Mouse (Mus musculus): ENCODE measurements around the gene Rasa4. TPM values are rescaled to one million over a fixed set of nuclear protein-coding genes. Genes with fewer than 3 reads are reported as not detected.
"Not testable (repeated sequence)": the region's sequence is repeated elsewhere in the genome, so short reads cannot be mapped to it uniquely, and the experiment has no call there.

Gene Rasa4
- 23.9 and 24.6 TPM in 2 replicates for polyA plus RNA-seq (2012; rRNA removed)

DNA sequence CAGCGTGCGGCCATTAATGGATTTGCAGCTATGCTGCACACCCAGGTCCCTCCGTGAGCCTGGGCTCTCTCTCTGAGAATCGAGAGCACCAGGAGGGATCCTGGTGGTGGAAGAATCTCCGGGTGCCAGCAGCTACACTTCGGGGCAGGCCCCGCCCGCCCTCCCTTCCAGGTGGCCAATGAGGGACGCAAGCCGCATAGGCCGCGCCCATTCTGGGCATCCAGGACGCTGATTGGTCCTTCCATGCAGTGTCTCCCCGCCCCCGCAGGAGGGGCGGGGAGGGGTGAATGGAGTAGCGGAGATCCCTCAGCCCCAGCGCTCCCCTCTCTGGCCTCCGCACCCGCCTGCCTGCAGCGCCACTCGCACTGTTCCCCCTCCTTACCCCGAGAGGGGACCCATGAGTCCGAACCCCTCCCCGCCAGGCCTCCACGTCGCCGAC lies at the start of gene Rasa4:
Gene Rasa4 (plus strand): TSS at position 248 of the 439 bp plus-strand sequence.
- peak; percentile 89 to 95 for DNase-seq (ENCODE audit: extremely low spot score in 1 of 2, low spot score in 1 of 2)

DNA sequence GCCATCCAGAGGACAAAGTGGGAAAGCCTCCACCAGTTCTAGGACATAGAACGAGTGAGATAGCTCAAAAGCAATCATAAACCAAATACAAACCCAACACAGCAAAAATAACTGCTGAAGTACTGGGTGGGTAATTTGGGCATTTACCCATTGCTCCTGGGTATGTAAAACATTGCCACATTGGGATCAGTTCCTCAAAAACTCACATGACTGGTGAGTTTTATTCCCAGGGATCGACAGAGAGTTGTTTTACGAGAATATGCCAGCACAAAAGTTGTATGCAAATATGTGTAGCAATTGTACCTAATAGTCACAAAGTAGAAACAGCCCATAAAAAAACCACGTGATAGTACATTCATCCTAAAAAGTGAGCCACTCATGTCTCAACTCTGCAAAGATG lies 48.8 kb upstream of the Rasa4 start:
- no peak for DNase-seq (ENCODE audit: extremely low spot score in 1 of 2, low spot score in 1 of 2)

DNA sequence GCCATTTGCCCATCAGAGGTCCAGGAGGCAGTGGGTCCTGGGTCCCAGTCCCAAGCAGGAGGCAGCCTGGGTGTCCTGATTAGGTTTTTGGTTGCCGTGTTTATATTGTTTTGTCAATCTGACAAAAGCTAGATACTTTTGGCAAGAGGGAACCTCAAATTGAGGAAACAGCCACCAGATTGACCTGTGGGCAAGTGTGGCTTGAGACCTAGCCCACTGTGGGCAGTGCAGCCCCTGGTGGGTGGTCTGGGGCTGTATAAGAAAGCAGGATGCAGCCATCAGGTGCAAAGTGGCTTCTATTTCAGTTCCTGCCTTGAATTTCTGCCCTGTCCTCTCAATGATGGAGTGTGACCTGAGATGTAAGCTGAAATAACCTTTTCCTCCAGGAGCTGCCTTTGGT lies 48.4 kb upstream of the Rasa4 start:
- DNase-seq (ENCODE audit: extremely low spot score in 1 of 2, low spot score in 1 of 2): no peak

DNA sequence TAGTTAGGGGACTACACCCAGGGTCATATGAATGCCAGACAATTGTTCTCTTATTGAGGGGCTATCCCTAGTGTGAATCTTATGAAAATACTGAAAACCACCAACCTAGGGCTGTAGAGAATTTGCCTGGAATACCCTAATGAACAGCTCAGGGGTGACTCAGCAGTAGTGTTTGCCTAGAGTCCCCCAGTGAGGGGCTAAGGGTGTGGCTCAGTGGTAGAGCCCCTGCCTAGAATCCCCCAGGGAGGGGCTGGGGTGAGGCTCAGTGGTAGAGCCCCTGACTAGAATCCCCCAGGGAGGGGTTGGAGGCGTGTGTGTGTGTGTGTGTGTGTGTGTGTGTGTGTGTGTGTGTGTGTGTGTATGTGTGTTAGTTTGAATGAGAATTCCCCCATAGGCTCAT lies 47.0 kb upstream of the Rasa4 start:
- no peak for DNase-seq (ENCODE audit: extremely low spot score in 1 of 2, low spot score in 1 of 2)

DNA sequence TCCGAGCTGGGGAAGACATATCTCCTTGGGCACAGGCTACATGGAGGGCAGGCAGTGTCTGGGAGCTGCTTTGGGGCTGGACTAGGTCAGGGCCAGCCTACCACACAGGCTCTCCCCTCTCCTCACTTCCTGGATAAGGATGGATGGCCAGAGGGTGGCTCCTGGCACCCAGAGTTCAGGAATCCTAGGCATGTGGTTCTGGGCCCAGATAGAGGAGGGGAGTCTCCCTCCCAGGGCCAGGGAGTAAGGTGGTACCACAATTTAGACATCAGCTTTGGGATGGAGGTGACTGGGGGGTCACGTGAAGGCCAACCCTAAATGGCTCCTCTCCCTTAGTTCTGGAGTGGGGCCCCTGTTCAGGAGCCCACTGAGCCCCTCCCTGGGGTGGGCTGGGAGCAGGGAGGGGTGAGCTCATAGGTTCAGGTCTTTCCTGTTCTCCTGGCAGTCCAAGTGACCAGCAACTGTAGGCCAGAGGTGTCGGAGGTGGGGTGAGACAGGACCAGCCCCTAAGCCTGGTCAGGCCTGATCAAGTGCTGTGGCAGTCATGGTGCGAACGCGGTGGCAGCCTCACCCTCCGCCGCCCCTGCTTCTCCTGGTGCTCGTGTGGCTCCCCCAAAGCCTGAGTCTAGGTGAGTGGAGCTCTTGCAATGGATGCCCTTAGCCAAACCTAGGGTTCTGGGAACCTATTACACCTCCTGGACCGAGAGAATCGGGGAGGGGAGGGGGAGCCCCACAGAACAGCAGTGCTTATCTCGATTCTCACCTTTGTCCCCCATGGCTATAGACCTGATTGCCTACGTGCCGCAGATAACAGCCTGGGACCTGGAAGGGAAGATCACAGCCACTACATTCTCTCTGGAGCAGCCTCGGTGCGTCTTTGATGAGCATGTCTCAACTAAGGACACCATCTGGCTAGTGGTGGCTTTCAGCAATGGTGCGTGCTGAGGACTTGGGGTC lies 45.2 kb upstream of the Rasa4 start, which contains the start of gene Upk3b:
Gene Upk3b (plus strand): TSS at position 239 of the 957 bp plus-strand sequence.
- DNase-seq (ENCODE audit: extremely low spot score in 1 of 2, low spot score in 1 of 2): no peak

DNA sequence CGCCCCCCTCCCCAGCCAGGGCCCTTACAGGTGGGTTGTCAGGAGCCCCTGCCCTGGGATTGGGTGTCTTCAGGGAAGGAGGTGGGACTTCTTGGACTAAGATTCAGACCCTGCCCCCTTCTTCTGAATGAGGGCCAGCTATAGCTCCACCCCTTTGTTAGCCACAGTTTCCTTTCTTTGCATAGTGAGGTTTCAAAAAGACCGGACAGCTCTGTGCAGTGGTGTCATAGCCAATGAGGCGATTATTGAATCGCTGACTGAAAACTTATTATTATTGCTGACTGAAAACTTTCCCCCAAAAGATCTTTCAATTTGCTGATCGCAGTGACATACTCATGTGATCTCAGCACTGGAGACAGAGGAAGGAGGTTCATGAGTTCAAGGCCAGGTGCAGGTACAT lies 43.5 kb upstream of the Rasa4 start:
- DNase-seq (ENCODE audit: extremely low spot score in 1 of 2, low spot score in 1 of 2): no peak

DNA sequence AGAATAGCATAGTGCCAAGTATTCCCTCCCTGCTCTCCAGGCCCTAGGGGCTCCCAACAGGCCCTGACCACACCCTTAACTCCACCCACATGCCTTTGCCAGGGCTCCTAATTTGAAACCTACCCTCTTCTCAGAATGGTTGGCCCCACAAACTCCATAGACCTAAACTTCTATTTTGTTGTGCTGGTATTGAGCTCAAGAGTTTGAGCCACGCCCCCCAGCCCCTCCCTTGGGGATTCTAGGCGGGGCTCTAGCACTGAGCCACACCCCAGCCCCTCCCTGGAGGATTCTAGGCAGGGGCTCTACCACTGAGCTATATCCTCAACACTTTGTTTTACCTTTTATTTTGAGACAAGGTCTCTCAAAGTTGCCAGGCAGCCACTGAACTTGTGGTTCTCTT lies 42.5 kb upstream of the Rasa4 start:
- no peak for DNase-seq (ENCODE audit: extremely low spot score in 1 of 2, low spot score in 1 of 2)

DNA sequence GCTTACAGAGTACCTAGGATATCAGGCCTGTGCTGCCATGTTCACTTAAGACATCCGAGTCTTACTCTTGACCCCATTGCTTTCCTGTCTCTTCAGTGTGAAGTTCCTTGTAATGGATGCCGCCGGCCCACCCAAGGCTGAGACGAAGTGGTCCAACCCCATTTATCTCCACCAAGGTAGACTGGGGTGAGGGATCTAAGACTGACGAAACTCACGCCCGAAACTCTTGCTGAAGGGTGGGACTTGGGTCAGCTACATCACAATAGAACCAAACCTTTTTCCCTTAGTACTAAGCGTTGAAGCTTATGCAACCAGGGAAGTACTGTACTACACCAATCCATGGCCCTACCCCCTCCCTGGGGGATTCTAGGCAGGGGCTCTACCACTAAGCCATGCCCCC lies 42.0 kb upstream of the Rasa4 start:
- no peak for DNase-seq (ENCODE audit: extremely low spot score in 1 of 2, low spot score in 1 of 2)

DNA sequence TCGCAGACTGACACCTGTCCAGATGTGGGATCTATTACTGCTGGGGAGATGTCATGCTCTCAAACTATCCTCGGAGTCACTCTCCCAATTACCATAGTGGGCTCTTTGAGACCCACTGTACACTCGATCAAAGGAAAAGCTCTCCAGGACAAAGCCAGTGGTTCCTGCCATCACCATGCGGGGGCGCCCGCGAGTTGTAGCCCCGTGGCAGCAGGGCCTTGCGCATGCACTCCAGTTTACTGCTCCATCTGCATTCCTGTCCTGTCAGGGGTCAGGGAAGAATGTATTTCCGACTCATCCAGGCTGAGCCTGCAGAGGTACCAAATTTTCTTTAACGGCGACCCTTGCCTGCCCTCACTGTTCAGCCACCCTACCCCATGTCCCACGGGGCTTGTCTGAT lies 38.9 kb upstream of the Rasa4 start:
- DNase-seq (ENCODE audit: extremely low spot score in 1 of 2, low spot score in 1 of 2): no peak

DNA sequence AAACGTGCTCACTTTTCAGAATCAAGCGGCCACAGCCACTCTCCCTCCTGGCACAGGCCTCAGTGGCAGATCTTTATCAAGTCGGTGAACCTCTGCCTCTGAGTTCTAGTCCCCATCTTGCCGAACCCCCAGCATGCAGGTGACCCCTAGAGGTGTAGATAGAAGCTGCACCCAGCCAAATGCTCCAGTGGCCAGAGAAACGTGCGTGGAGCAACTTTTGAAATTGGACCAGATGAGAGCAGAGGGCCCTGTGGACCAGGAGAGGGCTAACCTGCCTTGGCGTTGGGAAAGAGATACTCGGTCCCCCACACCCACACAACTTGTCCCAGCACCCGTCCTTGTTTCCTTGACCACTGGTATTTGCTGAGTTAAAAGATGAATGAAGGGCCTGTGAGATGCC lies 38.3 kb upstream of the Rasa4 start:
- DNase-seq (ENCODE audit: extremely low spot score in 1 of 2, low spot score in 1 of 2): no peak

DNA sequence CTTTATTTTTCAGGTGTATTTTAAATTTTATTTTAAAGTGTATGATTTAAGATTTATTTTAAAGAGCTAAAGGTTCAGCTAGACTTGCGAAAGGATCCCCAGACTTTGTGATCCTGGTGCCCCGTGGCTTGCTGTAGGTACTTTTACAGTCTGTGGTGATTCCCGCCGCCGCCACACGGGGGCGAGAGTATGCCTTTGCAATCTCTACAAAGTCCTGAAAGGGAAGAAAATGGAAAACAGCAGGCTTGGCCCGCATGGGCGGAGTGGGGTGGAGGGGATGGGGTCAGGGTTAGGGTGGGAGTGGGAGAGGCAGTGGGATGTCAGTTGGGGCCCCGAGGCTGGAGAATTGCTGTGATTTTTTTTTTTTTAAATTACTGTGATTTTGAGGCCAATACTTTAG lies 37.7 kb upstream of the Rasa4 start:
- peak in 1 of 2 experiments; percentile 92 for DNase-seq (ENCODE audit: extremely low spot score in 1 of 2, low spot score in 1 of 2)

DNA sequence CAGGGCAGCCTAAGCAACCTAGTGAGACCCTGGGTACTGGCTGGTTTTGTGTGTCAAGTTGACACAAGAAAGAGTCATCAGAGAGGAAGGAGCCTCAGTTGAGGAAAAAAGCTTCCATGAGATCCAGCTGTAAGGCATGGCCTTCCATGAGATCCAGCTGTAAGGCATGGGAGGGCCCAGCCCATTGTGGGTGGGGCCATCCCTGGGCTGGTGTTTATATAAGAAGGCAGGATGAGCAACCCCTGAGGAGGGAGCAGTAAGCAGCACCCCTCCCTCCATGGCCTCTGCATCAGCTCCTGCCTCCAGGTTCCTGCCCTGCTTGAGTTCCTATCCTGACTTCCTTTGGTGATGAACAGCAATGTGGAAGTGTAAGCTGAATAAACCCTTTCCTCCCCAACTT lies 35.2 kb upstream of the Rasa4 start:
- not testable (repeated sequence) for DNase-seq (ENCODE audit: extremely low spot score in 1 of 2, low spot score in 1 of 2)

DNA sequence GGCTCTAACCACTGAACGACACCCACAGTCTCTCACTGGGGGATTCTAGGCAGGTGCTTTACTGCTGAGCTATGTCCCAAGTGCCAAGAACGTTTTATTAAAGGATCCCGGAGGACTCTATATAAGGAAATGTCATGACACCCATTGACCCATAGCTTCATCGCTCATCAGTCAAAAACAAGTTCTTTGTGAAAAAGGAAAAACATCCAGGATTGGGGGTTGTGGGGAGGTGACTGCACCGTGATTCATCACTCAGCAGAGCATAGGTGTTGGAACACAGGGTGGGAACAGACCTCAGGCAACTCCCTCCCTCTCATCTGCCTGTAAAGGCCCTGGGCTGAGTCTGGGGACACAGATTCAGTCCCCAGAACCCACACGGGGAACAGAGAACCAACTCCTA lies 33.8 kb upstream of the Rasa4 start:
- DNase-seq (ENCODE audit: extremely low spot score in 1 of 2, low spot score in 1 of 2): no peak

DNA sequence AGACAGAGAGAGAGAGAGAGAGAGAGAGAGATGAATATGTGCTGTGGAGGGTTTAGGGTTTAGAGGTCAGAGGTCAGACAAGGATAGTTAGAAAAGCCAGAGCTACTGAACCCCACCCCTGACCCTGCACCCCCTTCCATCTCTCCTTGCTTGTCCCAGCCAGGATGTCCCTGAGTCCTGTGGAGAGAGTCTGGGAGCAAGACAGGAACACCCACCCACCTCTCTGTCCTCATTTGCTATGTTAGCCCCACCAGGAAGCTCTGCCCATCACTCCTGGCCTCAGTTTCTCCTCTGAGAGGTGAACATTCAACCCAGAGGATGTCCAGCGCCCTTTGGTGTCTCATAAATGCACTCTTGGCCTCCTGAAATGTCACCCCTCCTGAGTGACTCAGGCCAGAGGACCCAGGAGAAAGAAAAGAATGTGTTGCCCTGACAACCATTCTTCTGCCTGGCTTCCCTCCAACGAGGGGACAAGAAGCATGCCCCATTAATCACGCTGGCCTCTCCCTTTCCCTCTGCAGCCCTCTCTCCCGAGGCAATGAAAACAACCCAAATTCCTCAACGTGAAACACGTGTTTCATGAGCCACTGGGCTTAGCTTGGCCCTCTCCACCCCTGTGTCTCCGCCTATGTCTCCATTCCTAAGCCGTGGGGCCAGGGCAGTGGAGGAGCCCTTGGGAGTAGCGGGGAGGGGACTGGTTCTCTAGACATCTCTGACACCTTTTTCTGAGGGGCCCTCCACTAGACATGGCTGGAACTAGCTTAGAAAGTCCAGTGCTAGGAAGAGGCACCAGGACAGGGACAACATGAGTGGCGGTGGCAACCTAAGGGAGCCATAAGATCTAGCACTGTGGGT lies 32.3 kb upstream of the Rasa4 start:
- peak; percentile 14 to 30 for DNase-seq (ENCODE audit: extremely low spot score in 1 of 2, low spot score in 1 of 2)

DNA sequence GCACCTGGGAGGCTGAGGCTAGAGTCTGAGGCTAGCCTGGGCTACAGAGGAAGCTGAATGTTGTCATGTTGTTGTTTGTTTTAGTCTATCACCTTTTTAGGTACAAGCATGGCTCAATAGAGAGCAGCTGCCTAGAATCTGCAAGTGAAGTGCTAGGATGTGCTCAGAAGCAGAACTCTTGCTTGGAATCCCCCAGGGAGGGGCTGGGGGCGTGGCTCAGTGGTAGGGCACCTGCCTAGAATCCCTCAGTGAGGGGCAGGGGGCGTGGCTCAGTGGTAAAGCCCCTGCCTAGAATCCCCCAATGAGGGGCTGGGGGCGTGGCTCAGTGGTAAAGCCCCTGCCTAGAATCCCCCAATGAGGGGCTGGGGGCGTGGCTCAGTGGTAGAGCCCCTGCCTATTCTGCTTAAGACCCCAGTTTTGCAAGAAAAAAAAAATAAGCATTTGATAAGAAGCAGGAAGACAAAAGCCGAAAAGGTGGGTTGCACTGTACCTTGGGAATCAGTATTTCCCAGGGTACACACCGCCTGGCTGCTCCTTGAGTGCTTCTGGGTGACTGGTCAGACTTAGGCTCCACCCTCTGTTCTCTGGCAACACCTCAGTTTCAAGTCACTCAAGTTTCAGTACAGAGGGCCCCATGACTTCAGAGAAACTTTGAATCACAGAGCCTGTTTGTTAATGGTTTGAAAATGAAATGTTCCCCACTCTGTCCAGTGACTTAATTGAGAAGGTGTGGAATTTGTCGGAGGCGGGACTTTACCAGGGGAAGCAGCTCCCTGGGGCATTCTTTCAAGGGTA lies 30.7 kb upstream of the Rasa4 start:
- no peak for DNase-seq (ENCODE audit: extremely low spot score in 1 of 2, low spot score in 1 of 2)

DNA sequence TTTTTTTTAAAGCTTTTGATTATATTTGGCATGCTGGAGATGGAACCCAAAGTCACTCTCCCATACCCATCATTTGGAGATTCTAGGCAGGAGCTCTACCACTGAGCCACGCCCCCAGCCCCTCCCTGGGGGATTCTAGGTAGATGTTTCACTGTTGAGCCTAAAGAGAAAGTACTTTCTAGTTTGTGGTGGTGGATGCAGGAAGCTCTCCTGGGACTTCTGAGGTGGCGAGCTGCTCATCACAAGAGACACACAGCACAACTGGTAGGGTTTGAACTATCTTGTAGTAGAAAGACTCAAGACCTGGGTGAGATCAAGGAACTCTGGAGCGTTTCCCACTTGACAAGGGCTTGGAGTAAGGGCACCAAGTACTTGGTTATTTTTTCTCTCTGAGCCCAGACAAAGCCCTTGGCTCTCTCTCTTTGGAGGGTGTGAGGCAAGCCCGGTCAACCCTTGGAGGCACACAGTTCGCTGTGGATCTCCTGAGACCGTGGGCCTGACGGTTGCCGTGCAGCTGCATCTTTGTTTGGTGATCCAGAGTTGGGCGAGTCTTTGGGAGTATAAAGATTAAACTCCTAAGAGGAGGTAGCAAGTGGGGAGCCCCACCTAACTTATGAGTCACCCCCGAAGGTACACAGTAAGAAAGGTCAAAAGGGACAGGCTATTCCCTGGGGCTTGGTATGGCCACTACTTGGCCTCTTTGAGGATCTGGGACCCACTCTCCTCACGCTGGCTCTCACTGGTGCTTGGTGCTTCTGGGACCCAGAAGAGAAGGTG lies 29.2 kb upstream of the Rasa4 start, which contains the start of gene Upk3bl:
Gene Upk3bl (plus strand): TSS at position 192 of the 777 bp plus-strand sequence.
- no peak for DNase-seq (ENCODE audit: extremely low spot score in 1 of 2, low spot score in 1 of 2)

DNA sequence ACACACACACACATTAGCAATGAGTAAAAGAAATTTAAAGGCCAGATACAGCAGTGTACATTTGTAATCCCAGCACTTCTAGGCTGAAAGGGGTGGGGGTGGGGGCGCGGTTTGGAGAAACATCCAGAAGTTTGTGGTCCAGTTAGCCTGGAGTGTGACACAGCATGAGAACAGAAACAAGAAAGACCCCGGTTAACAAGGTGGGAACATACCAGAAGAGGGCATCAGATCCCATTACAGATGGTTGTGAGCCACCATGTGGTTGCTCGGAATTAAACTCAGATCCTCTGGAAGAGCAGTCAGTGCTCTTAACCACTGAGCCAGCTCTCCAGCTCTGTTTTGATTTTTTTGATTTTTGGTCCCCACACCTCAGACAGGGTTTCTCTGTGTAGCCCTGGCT lies 27.7 kb upstream of the Rasa4 start:
- no peak for DNase-seq (ENCODE audit: extremely low spot score in 1 of 2, low spot score in 1 of 2)

DNA sequence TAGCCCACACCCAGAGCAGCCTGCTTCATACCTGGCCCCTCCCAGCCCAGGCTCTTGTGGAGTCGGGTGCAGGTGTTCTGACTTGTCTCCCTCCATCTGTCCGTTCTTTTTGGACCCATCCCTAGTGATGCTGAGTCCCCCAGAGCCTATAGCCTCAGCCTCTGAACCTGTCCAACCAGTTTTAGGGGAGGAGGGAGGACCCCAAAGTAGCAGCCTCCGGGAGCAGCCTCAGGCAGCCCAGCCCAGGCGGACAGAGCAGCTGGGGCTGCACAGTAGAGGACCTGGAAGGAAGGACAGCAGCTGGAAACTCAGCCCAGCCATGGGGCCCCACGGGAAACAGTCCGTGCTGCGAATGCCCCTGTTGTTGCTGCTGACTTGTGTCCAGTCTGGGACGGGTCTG lies 26.6 kb upstream of the Rasa4 start:
- no peak for DNase-seq (ENCODE audit: extremely low spot score in 1 of 2, low spot score in 1 of 2)

DNA sequence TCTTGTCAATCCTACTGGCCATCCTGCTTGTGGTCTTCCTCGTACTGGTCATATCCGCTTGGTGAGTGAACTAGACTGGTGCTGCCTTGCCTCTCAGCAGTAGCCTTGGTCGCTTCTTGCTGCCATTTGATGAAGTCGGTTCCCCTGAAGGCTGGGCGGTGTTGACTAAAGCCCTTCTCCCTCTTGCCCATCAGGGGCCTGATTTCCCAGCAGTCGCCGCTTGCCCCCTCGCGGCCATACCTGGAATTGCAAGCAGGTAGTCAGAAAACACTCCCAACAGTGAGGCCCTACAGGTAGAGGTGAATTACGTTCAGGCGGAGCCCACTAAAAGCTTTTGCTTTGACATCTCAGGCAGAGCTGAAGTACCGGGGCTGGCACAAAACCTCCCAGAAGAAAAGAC lies 22.1 kb upstream of the Rasa4 start:
- peak in 1 of 2 experiments; percentile 83 for DNase-seq (ENCODE audit: extremely low spot score in 1 of 2, low spot score in 1 of 2)

DNA sequence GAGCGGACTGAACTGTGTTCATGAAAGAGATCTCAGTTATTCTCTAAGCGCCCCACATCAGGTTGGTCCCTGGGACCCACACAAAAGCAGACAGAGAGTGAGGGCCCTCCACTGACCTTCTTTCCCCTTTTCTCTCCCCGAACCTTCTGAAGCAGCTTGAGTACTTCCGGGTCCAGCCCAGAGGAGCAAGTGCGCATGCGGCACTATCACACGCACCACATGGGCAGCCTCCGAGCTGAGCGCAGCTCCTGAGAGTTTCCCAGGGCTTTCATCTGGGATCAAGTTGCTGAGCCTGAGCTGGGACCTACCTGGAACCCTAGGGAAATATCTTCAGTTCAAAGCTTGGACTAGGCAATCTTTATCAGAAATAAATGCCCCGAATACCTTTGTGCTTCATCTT lies 19.8 kb upstream of the Rasa4 start:
- DNase-seq (ENCODE audit: extremely low spot score in 1 of 2, low spot score in 1 of 2): no peak

All from frontal cortex, adult 2 months (tissue).